In genomic region chr6:112216868-112217267, GRCm38 (mm10) we compare ENCODE assay signal across 27 mouse cellular contexts. TPM values are rescaled to one million over a fixed set of nuclear protein-coding genes. Genes with fewer than 3 reads are reported as not detected.
"Had no signal": no experiment of that assay in that cellular context is flagged by ENCODE, and none has a peak within 500 bp of the region (broad histone marks: within the 10 kb centered on the region; RNA-seq: fewer than 3 reads in every experiment).

No protein-coding gene starts in this region.

- DNase-seq: gastrocnemius, adult 2 months; gastrocnemius, postnatal 10 days; gastrocnemius, postnatal 25 days; heart, adult 2 months; heart, postnatal 14 days; heart, postnatal 4 days; kidney, adult 18-20 months; kidney, adult 8-10 months; kidney, postnatal 10 days; kidney, postnatal 25 days; layer of hippocampus, adult 9-11 months; layer of hippocampus, postnatal 36 days; left cerebral cortex, postnatal 4 days had no signal

- H3K9me3 ChIP-seq: heart, embryonic 13.5 days; heart, embryonic 15.5 days; hindbrain, embryonic 10.5 days; hindbrain, embryonic 12.5 days; intestine, embryonic 15.5 days; limb, embryonic 13.5 days; limb, embryonic 15.5 days; liver, embryonic 12.5 days had no signal

- H3K36me3 ChIP-seq: heart, embryonic 13.5 days; heart, embryonic 15.5 days; hindbrain, embryonic 10.5 days; hindbrain, embryonic 12.5 days; intestine, embryonic 15.5 days; limb, embryonic 13.5 days; limb, embryonic 15.5 days; liver, embryonic 12.5 days had no signal

- H3K27ac ChIP-seq: gastrocnemius, adult 2 months; heart, adult 2 months; heart, embryonic 13.5 days; heart, embryonic 15.5 days; hindbrain, embryonic 10.5 days; hindbrain, embryonic 12.5 days; hindbrain, embryonic 14.5 days; intestine, embryonic 15.5 days; limb, embryonic 13.5 days; limb, embryonic 15.5 days; liver, embryonic 12.5 days; liver, embryonic 14.5 days had no signal

- ATAC-seq: hindbrain, embryonic 16.5 days; inflammation-experienced regulatory T-cells, adult 6 months; intestine, embryonic 15.5 days; intestine, postnatal 0 days; liver, embryonic 12.5 days had no signal

- H3K4me3 ChIP-seq: gastrocnemius, adult 2 months; heart, adult 2 months; heart, embryonic 13.5 days; heart, embryonic 15.5 days; hindbrain, embryonic 10.5 days; hindbrain, embryonic 12.5 days; intestine, embryonic 15.5 days; limb, embryonic 13.5 days; limb, embryonic 15.5 days; liver, embryonic 12.5 days had no signal

- H3K27me3 ChIP-seq: heart, embryonic 13.5 days; heart, embryonic 15.5 days; hindbrain, embryonic 12.5 days; intestine, embryonic 15.5 days; limb, embryonic 13.5 days; limb, embryonic 15.5 days; liver, embryonic 12.5 days had no signal

- H3K4me1 ChIP-seq: heart, embryonic 13.5 days; heart, embryonic 15.5 days; hindbrain, embryonic 10.5 days; hindbrain, embryonic 12.5 days; intestine, embryonic 15.5 days; limb, embryonic 13.5 days; limb, embryonic 15.5 days; liver, embryonic 12.5 days had no signal

RNA-seq across cellular contexts. Expression of gene Lmcd1, which starts 56.7 kb away (rescaled TPM):
- total RNA-seq: granulocyte monocyte progenitor cell, adult 5-6 weeks had no signal
- polyA plus RNA-seq: inflammation-experienced regulatory T-cells, adult 6 months had no signal
